Mouse (Mus musculus): ENCODE measurements around the gene Rpl18. TPM values are rescaled to one million over a fixed set of nuclear protein-coding genes. Genes with fewer than 3 reads are reported as not detected.
A peak's percentile ranks its signal among the peaks of the same experiment; 100 is the strongest.

Gene Rpl18
- polyA plus RNA-seq (2014; fragmentation: Nextera tagmentation; extraction: Ambion mirVana), result 727 and 966 TPM in 2 replicates

- no peaks in the 10 kb centered on the region for H3K9me3 ChIP-seq (replicated peaks; ENCODE audit: control insufficient read depth, low read length)
- WGBS, result 8% methylated on average over 34 of the region's 34 CpGs
- H3K27ac ChIP-seq (ENCODE audit: low read depth, low read length), result peak within 1 kb of the TSS; percentile 46
- DNase-seq (ENCODE audit: low spot score) (peak; percentile 99), ATAC-seq (peak; percentile 93)
- peak within 1 kb of the TSS; percentile 90 for H3K4me2 ChIP-seq (ENCODE audit: low read length)
- H3K27me3 ChIP-seq (replicated peaks; ENCODE audit: control insufficient read depth, insufficient read depth, low read length), result no peaks in the 10 kb centered on the region
- peaks cover 47% of the 10 kb centered on the region for H3K36me3 ChIP-seq (ENCODE audit: control insufficient read depth, insufficient read depth, low read length)
- peaks cover 30% of the 10 kb centered on the region for H3K4me1 ChIP-seq (ENCODE audit: control insufficient read depth, insufficient read depth, low read length)
- H3K9ac ChIP-seq (ENCODE audit: low read length), result peak within 1 kb of the TSS; percentile 78
- peak within 1 kb of the TSS; percentile 96 for H3K4me3 ChIP-seq (ENCODE audit: low read depth, low read length)
These were observed at the start of gene Rpl18 for GRCm38 (mm10) chr7:45715090-45715708. TSS of gene Rpl18 (plus strand) at chr7:45715457.

GRCm38 (mm10) chr7:45666161-45666560, 49.1 kb upstream of the Rpl18 start, which contains the start of gene Fut2:
TSS of gene Fut2 (minus strand) at chr7:45666394.
- H3K27ac ChIP-seq (ENCODE audit: low read depth, low read length), result no peak within 1 kb of the TSS
- no peaks in the 10 kb centered on the region for H3K9me3 ChIP-seq (replicated peaks; ENCODE audit: control insufficient read depth, low read length)
- H3K4me1 ChIP-seq (ENCODE audit: control insufficient read depth, insufficient read depth, low read length), result no peaks in the 10 kb centered on the region
- no peaks in the 10 kb centered on the region for H3K36me3 ChIP-seq (ENCODE audit: control insufficient read depth, insufficient read depth, low read length)
- H3K27me3 ChIP-seq (replicated peaks; ENCODE audit: control insufficient read depth, insufficient read depth, low read length), result no peaks in the 10 kb centered on the region
- ATAC-seq (no peak), DNase-seq (ENCODE audit: low spot score) (no peak)
- H3K4me3 ChIP-seq (ENCODE audit: low read depth, low read length), result no peak within 1 kb of the TSS
- H3K4me2 ChIP-seq (ENCODE audit: low read length), result no peak within 1 kb of the TSS
- WGBS, result 78% methylated on average over 7 of the region's 7 CpGs
- H3K9ac ChIP-seq (ENCODE audit: low read length), result no peak within 1 kb of the TSS

GRCm38 (mm10) chr7:45667761-45668160, 47.5 kb upstream of the Rpl18 start:
- ATAC-seq (no peak), DNase-seq (ENCODE audit: low spot score) (peak; percentile 55)
- Histone ChIP-seq H3K27ac (ENCODE audit: low read depth, low read length) (no peak overlapping the region), H3K36me3 (ENCODE audit: control insufficient read depth, insufficient read depth, low read length) (no peaks in the 10 kb centered on the region), H3K4me3 (ENCODE audit: low read depth, low read length) (no peak overlapping the region), H3K9me3 (replicated peaks; ENCODE audit: control insufficient read depth, low read length) (no peaks in the 10 kb centered on the region), H3K27me3 (replicated peaks; ENCODE audit: control insufficient read depth, insufficient read depth, low read length) (no peaks in the 10 kb centered on the region), H3K4me2 (ENCODE audit: low read length) (no peak overlapping the region), H3K4me1 (ENCODE audit: control insufficient read depth, insufficient read depth, low read length) (no peaks in the 10 kb centered on the region), H3K9ac (ENCODE audit: low read length) (no peak overlapping the region)
- 68% methylated on average over 14 of the region's 14 CpGs for WGBS

GRCm38 (mm10) chr7:45668921-45669320, 46.3 kb upstream of the Rpl18 start:
- no peak overlapping the region for H3K9ac ChIP-seq (ENCODE audit: low read length)
- no peaks in the 10 kb centered on the region for H3K9me3 ChIP-seq (replicated peaks; ENCODE audit: control insufficient read depth, low read length)
- no peak for DNase-seq (ENCODE audit: low spot score)
- H3K27ac ChIP-seq (ENCODE audit: low read depth, low read length), result no peak overlapping the region
- 96% methylated on average over 9 of the region's 9 CpGs for WGBS
- no peak for ATAC-seq
- H3K4me3 ChIP-seq (ENCODE audit: low read depth, low read length), result no peak overlapping the region
- H3K4me1 ChIP-seq (ENCODE audit: control insufficient read depth, insufficient read depth, low read length), result no peaks in the 10 kb centered on the region
- no peak overlapping the region for H3K4me2 ChIP-seq (ENCODE audit: low read length)
- no peaks in the 10 kb centered on the region for H3K36me3 ChIP-seq (ENCODE audit: control insufficient read depth, insufficient read depth, low read length)
- no peaks in the 10 kb centered on the region for H3K27me3 ChIP-seq (replicated peaks; ENCODE audit: control insufficient read depth, insufficient read depth, low read length)

GRCm38 (mm10) chr7:45677627-45678295, 37.5 kb upstream of the Rpl18 start:
- H3K27me3 ChIP-seq (replicated peaks; ENCODE audit: control insufficient read depth, insufficient read depth, low read length), result no peaks in the 10 kb centered on the region
- no peak overlapping the region for H3K27ac ChIP-seq (ENCODE audit: low read depth, low read length)
- H3K4me2 ChIP-seq (ENCODE audit: low read length), result no peak overlapping the region
- DNase-seq (ENCODE audit: low spot score) (no peak), ATAC-seq (no peak)
- H3K36me3 ChIP-seq (ENCODE audit: control insufficient read depth, insufficient read depth, low read length), result no peaks in the 10 kb centered on the region
- H3K9me3 ChIP-seq (replicated peaks; ENCODE audit: control insufficient read depth, low read length), result no peaks in the 10 kb centered on the region
- H3K9ac ChIP-seq (ENCODE audit: low read length), result no peak overlapping the region
- H3K4me3 ChIP-seq (ENCODE audit: low read depth, low read length), result no peak overlapping the region
- H3K4me1 ChIP-seq (ENCODE audit: control insufficient read depth, insufficient read depth, low read length), result no peaks in the 10 kb centered on the region
- 77% methylated on average over 7 of the region's 7 CpGs for WGBS

- WGBS, result 93% methylated on average over 14 of the region's 14 CpGs
- ATAC-seq (no peak), DNase-seq (ENCODE audit: low spot score) (no peak)
- Histone ChIP-seq H3K4me2 (ENCODE audit: low read length) (no peak overlapping the region), H3K27me3 (replicated peaks; ENCODE audit: control insufficient read depth, insufficient read depth, low read length) (no peaks in the 10 kb centered on the region), H3K27ac (ENCODE audit: low read depth, low read length) (no peak overlapping the region), H3K9me3 (replicated peaks; ENCODE audit: control insufficient read depth, low read length) (no peaks in the 10 kb centered on the region), H3K9ac (ENCODE audit: low read length) (no peak overlapping the region), H3K4me1 (ENCODE audit: control insufficient read depth, insufficient read depth, low read length) (no peaks in the 10 kb centered on the region), H3K4me3 (ENCODE audit: low read depth, low read length) (no peak overlapping the region), H3K36me3 (ENCODE audit: control insufficient read depth, insufficient read depth, low read length) (no peaks in the 10 kb centered on the region)
These were observed 36.7 kb upstream of the Rpl18 start for GRCm38 (mm10) chr7:45678513-45678912.

GRCm38 (mm10) chr7:45679966-45680621, 35.2 kb upstream of the Rpl18 start:
- Histone ChIP-seq H3K36me3 (ENCODE audit: control insufficient read depth, insufficient read depth, low read length) (no peaks in the 10 kb centered on the region), H3K27ac (ENCODE audit: low read depth, low read length) (no peak overlapping the region), H3K4me3 (ENCODE audit: low read depth, low read length) (no peak overlapping the region), H3K4me1 (ENCODE audit: control insufficient read depth, insufficient read depth, low read length) (no peaks in the 10 kb centered on the region), H3K27me3 (replicated peaks; ENCODE audit: control insufficient read depth, insufficient read depth, low read length) (no peaks in the 10 kb centered on the region), H3K9me3 (replicated peaks; ENCODE audit: control insufficient read depth, low read length) (no peaks in the 10 kb centered on the region), H3K9ac (ENCODE audit: low read length) (no peak overlapping the region), H3K4me2 (ENCODE audit: low read length) (no peak overlapping the region)
- DNase-seq (ENCODE audit: low spot score) (no peak), ATAC-seq (no peak)
- 67% methylated on average over 14 of the region's 14 CpGs for WGBS

GRCm38 (mm10) chr7:45681046-45681736, 34.1 kb upstream of the Rpl18 start:
- no peak overlapping the region for H3K4me2 ChIP-seq (ENCODE audit: low read length)
- H3K27ac ChIP-seq (ENCODE audit: low read depth, low read length), result no peak overlapping the region
- no peaks in the 10 kb centered on the region for H3K27me3 ChIP-seq (replicated peaks; ENCODE audit: control insufficient read depth, insufficient read depth, low read length)
- no peaks in the 10 kb centered on the region for H3K9me3 ChIP-seq (replicated peaks; ENCODE audit: control insufficient read depth, low read length)
- WGBS, result 87% methylated on average over 8 of the region's 8 CpGs
- H3K4me1 ChIP-seq (ENCODE audit: control insufficient read depth, insufficient read depth, low read length), result no peaks in the 10 kb centered on the region
- ATAC-seq (no peak), DNase-seq (ENCODE audit: low spot score) (no peak)
- H3K4me3 ChIP-seq (ENCODE audit: low read depth, low read length), result no peak overlapping the region
- no peaks in the 10 kb centered on the region for H3K36me3 ChIP-seq (ENCODE audit: control insufficient read depth, insufficient read depth, low read length)
- no peak overlapping the region for H3K9ac ChIP-seq (ENCODE audit: low read length)
